Mouse (Mus musculus): Measurements from ENCODE around the gene Panx1.

- no peak for TF ChIP-seq CTCF (IDR thresholded peaks at IDR 0.05; ENCODE audit: low read depth, low read length)
- no peak for TF ChIP-seq POLR2AphosphoS5 (IDR thresholded peaks at IDR 0.05; ENCODE audit: insufficient replicate concordance, low read depth, low read length)
- TF ChIP-seq GATA1 (IDR thresholded peaks at IDR 0.05; ENCODE audit: borderline replicate concordance, low read length), result no peak
These were observed at the start of gene Panx1 for GRCm38 (mm10) chr9:15045084-15045669.

Measured in G1E (cell line).